Mouse (Mus musculus) neural tube, embryonic 15.5 days (tissue): ENCODE results near the gene Slc10a7. TPM values are rescaled to one million over a fixed set of nuclear protein-coding genes. Genes with fewer than 3 reads are reported as not detected.
"Not testable (repeated sequence)": the region's sequence is repeated elsewhere in the genome, so short reads cannot be mapped to it uniquely, and the experiment has no call there.

ENCODE experiments used
- ATAC-seq: fragments of 200-750 bp; cut with Nextera tagmentation; 2 replicates; pipeline ENCODE4 v1.8.0; 2017; ENCODE audit warnings: mild to moderate bottlenecking, moderate TSS enrichment, moderate library complexity; ENCODE audit not compliant: low FRiP score
- H3K27ac ChIP-seq: fragments of 300-500 bp; sonication (generic); replicated peaks from 2 replicates; pipeline ENCODE4 v1.5.1; 2015; ENCODE audit warnings: mild to moderate bottlenecking, inconsistent platforms
- H3K27me3 ChIP-seq: fragments of 300-500 bp; sonication (generic); replicated peaks from 2 replicates; pipeline ENCODE4 v1.6.1; 2015; ENCODE audit warnings: inconsistent platforms
- H3K36me3 ChIP-seq: fragments of 300-500 bp; sonication (generic); 2 replicates; pipeline ENCODE4 v1.6.1; 2015; ENCODE audit warnings: inconsistent platforms
- H3K4me1 ChIP-seq: fragments of 300-500 bp; sonication (generic); 2 replicates; pipeline ENCODE4 v1.6.1; 2015; ENCODE audit warnings: inconsistent platforms
- H3K4me2 ChIP-seq: fragments of 300-500 bp; sonication (generic); 2 replicates; pipeline ENCODE4 v1.6.1; 2015; ENCODE audit warnings: inconsistent platforms, mild to moderate bottlenecking, moderate library complexity
- H3K4me3 ChIP-seq: fragments of 300-500 bp; sonication (generic); replicated peaks from 2 replicates; pipeline ENCODE4 v1.5.1; 2015; ENCODE audit warnings: mild to moderate bottlenecking, inconsistent platforms
- H3K9ac ChIP-seq: fragments of 300-500 bp; sonication (generic); replicated peaks from 2 replicates; pipeline ENCODE4 v1.6.1; 2015; ENCODE audit warnings: mild to moderate bottlenecking, inconsistent platforms
- H3K9me3 ChIP-seq: fragments of 300-500 bp; sonication (generic); replicated peaks from 2 replicates; pipeline ENCODE4 v1.6.1; 2016; ENCODE audit warnings: inconsistent platforms
- WGBS: fragments of 180-500 bp; shearing (Covaris S2); methylation state at CpG from one replicate; pipeline ENCODE4 v1.1.7; 2015; ENCODE audit warnings: mixed read lengths; 5-methylcytosine and 5-hydroxymethylcytosine counted together
- polyA plus RNA-seq: library from polyadenylated mRNA; unstranded; fragments of >200 nt; fragmentation: Nextera tagmentation; extraction: Ambion mirVana; gene quantifications from 2 replicates; pipeline ENCODE4 v1.2.1, GENCODE M21; 2015

The Slc10a7 gene
- polyA plus RNA-seq, 1 experiment from 2014 or later, result 10.2 TPM

GRCm38 (mm10) chr8:78698331-78698741, 189.2 kb downstream of the Slc10a7 start:
- no peak overlapping the region for H3K4me2 ChIP-seq
- H3K27me3 ChIP-seq, result no peaks in the 10 kb centered on the region
- H3K36me3 ChIP-seq, result peaks cover 7% of the 10 kb centered on the region
- WGBS, result 95% methylated on average over 14 of the region's 14 CpGs
- ATAC-seq, result no peak
- no peak overlapping the region for H3K27ac ChIP-seq
- no peak overlapping the region for H3K9ac ChIP-seq
- peaks cover under 1% of the 10 kb centered on the region; the same call in 1 of the 2 replicates for H3K4me1 ChIP-seq
- H3K4me3 ChIP-seq, result no peak overlapping the region
- no peaks in the 10 kb centered on the region for H3K9me3 ChIP-seq

DNA sequence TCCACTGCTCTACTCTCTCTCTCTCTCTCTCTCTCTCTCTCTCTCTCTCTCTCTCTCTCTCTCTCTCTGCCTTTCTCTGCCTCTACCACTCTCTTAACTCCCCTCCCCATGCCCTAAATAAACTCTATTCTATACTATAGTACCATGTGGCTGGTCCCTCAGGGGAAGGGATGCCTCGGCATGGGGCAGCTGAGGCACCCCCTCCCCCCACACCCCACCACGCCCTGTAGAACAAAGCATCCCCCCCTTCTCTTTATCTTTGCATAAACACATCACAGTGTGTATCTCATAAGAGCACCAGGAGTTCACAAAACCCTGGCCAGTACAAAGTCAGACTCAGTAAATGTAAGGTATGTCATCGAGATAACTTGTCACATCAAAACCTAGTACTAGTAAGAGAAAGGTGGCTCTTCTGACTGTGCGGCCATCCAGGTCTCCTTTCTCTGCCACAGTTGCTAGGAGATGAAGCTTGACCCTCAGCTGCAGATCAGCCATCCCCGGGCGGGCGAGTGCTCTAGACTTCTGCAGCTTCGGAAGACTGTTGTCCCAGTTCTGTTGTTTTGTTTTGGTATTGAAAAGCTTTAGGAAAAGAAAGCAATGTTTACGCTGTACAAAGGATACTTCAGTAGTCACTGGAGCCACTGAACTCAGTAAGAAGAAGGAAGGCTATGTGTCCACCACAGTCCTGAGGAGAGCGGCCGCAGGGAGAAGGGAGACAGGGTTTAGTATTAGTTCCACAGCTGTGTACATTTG, 194.1 kb downstream of the Slc10a7 start:
- ATAC-seq, result no peak
- Histone ChIP-seq H3K9me3 (no peaks in the 10 kb centered on the region), H3K4me3 (no peak overlapping the region), H3K27ac (no peak overlapping the region), H3K36me3 (peaks cover 5% of the 10 kb centered on the region), H3K27me3 (no peaks in the 10 kb centered on the region), H3K9ac (no peak overlapping the region), H3K4me2 (no peak overlapping the region), H3K4me1 (peaks cover 5% of the 10 kb centered on the region; the same call in 1 of the 2 replicates)
- 42% methylated on average over 11 of the region's 11 CpGs for WGBS

DNA sequence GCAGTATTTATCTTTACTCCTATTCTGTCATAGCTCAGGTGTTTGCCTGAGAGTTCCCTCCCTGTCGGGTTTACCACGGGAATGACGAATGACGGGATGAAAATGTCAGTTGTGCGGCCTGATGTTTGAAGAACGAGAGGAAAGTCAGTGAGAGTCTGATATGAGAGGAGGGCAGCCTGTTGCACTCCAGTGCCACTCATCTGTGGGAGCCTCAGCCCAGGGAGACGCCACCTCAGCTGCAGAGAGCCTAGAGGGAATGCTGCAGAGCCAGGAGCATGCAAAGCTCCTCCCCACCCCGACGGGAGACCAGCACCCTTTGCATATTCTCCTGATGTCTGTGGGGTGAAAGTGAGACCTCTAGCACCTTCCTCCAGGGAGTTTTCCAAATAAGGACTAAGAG, 196.8 kb downstream of the Slc10a7 start:
- H3K9me3 ChIP-seq, result no peaks in the 10 kb centered on the region
- no peak overlapping the region for H3K4me3 ChIP-seq
- H3K4me2 ChIP-seq, result no peak overlapping the region
- peaks cover 5% of the 10 kb centered on the region; the same call in 1 of the 2 replicates for H3K4me1 ChIP-seq
- no peaks in the 10 kb centered on the region for H3K36me3 ChIP-seq
- H3K9ac ChIP-seq, result no peak overlapping the region
- 65% methylated on average over 9 of the region's 9 CpGs for WGBS
- H3K27me3 ChIP-seq, result no peaks in the 10 kb centered on the region
- no peak overlapping the region for H3K27ac ChIP-seq
- ATAC-seq, result no peak

DNA sequence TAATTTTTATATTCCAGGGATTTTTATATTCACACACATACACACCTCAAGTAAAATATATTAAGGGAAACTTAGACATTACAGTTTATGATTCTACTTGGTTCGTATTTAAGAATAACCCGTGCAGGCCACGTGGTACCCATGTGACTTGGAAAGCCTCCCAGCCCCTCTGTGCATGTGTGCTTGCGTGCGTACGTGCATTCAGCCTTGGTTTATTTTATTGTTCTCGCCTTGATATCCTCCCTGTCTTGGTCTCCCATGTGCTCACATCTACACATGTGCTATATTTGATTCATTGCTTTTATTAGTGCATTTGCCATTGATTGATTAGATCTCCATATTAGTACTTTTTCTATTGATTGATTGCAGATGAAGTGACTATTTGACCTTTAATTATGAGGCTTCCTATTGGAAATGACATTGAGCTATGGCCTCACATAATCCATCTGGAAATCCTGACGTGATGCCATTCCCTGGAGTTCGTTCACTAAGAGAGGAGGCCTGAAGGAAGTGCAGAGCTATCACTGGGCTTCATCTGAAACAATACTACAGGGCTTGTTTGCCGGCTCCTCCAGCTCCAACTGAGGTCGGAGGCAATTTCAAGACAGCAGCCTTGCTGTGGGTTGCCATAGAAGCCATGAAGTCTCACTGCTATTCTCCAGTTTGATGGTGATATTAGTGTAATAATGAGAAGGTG, 200.9 kb downstream of the Slc10a7 start:
- no peak for ATAC-seq
- H3K27me3 ChIP-seq, result no peaks in the 10 kb centered on the region
- 61% methylated on average over 11 of the region's 11 CpGs for WGBS
- H3K4me2 ChIP-seq, result no peak overlapping the region
- no peak overlapping the region for H3K4me3 ChIP-seq
- H3K9ac ChIP-seq, result no peak overlapping the region
- no peaks in the 10 kb centered on the region for H3K9me3 ChIP-seq
- no peaks in the 10 kb centered on the region for H3K4me1 ChIP-seq
- no peak overlapping the region for H3K27ac ChIP-seq
- H3K36me3 ChIP-seq, result no peaks in the 10 kb centered on the region

DNA sequence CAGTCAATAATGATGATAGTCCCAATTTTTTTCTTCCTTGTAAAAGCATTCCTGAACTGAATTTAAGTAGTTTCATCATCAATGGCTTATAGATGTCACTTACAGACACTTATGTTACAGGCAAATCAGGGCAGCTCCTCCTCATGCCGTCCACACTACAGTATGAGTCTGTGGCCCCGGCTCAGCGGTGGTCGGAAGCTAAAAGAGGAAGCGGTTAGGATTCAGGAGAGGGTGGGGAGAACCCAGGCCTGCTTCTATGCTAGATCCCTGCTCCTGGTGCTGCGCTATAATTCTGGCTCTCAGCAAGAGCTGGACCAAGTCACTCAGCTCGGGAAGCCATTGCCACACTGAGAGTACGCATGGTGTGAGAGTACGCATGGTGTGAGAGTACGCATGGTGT, 201.8 kb downstream of the Slc10a7 start:
- Histone ChIP-seq H3K4me3 (no peak overlapping the region), H3K27ac (no peak overlapping the region), H3K36me3 (no peaks in the 10 kb centered on the region), H3K4me2 (no peak overlapping the region), H3K9me3 (no peaks in the 10 kb centered on the region), H3K27me3 (no peaks in the 10 kb centered on the region), H3K4me1 (no peaks in the 10 kb centered on the region), H3K9ac (no peak overlapping the region)
- 92% methylated on average over 10 of the region's 10 CpGs for WGBS
- no peak for ATAC-seq

DNA sequence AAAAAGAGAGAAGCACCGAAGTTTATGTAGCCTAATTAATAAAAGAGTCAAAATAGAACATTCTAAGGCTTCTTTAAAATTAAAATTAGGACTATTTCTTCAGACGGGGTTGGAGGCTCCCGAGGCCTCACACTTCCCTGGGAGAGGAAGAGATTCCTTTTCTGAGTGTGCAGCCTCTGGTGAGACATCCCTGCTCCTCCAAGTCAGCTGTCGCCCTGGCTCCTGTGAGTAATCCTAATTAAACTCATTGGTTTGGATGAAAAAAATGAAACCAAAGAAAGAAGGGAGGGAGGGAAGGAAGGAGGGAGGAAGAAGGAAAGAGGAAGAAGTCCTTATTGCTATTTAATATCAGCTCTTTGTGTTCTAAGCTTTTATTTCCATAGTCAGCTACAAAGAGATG, 205.7 kb downstream of the Slc10a7 start:
- no peak for ATAC-seq
- no peak overlapping the region for H3K27ac ChIP-seq
- H3K9me3 ChIP-seq, result no peaks in the 10 kb centered on the region
- peaks cover 7% of the 10 kb centered on the region; the same call in 1 of the 2 replicates for H3K36me3 ChIP-seq
- H3K4me2 ChIP-seq, result no peak overlapping the region
- WGBS, result 73% methylated on average over 4 of the region's 4 CpGs
- no peaks in the 10 kb centered on the region for H3K27me3 ChIP-seq
- no peak overlapping the region for H3K4me3 ChIP-seq
- H3K4me1 ChIP-seq, result no peaks in the 10 kb centered on the region
- no peak overlapping the region for H3K9ac ChIP-seq

GRCm38 (mm10) chr8:78716546-78716945, 207.4 kb downstream of the Slc10a7 start:
- no peaks in the 10 kb centered on the region for H3K27me3 ChIP-seq
- H3K4me1 ChIP-seq, result no peaks in the 10 kb centered on the region
- 95% methylated on average over 7 of the region's 7 CpGs for WGBS
- no peak for ATAC-seq
- H3K4me3 ChIP-seq, result no peak overlapping the region
- no peak overlapping the region for H3K9ac ChIP-seq
- H3K4me2 ChIP-seq, result no peak overlapping the region
- H3K36me3 ChIP-seq, result peaks cover 7% of the 10 kb centered on the region; the same call in 1 of the 2 replicates
- no peak overlapping the region for H3K27ac ChIP-seq
- H3K9me3 ChIP-seq, result no peaks in the 10 kb centered on the region

DNA sequence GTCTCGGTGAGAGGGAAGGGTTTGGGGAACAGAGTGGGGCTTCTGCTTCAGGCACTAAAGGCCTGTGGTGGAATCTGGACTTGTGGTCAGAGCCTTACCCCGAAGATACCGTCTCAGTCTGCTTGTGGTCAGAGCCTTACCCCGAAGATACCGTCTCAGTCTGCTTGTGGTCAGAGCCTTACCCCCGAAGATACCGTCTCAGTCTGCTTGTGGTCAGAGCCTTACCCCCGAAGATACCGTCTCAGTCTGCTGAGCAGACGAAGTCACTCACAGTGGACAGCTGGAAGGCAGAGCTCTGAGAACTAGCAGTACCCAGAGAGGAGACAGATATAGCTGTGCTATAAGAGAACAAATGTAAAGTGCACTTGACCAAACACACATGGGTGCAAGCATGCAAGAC, 208.0 kb downstream of the Slc10a7 start:
- not testable (repeated sequence) for H3K27ac ChIP-seq, H3K36me3 ChIP-seq, ATAC-seq, H3K4me1 ChIP-seq, H3K4me2 ChIP-seq, H3K27me3 ChIP-seq, H3K4me3 ChIP-seq, H3K9me3 ChIP-seq, H3K9ac ChIP-seq
- 97% methylated on average over 10 of the region's 10 CpGs for WGBS

- Histone ChIP-seq H3K4me1 (no peaks in the 10 kb centered on the region), H3K4me2 (no peak overlapping the region), H3K4me3 (no peak overlapping the region), H3K9ac (no peak overlapping the region), H3K27ac (no peak overlapping the region), H3K9me3 (no peaks in the 10 kb centered on the region), H3K27me3 (no peaks in the 10 kb centered on the region), H3K36me3 (peaks cover 7% of the 10 kb centered on the region; the same call in 1 of the 2 replicates)
- no peak for ATAC-seq
- 73% methylated on average over 10 of the region's 10 CpGs for WGBS
These were observed 210.3 kb downstream of the Slc10a7 start for GRCm38 (mm10) chr8:78719279-78720040.

DNA sequence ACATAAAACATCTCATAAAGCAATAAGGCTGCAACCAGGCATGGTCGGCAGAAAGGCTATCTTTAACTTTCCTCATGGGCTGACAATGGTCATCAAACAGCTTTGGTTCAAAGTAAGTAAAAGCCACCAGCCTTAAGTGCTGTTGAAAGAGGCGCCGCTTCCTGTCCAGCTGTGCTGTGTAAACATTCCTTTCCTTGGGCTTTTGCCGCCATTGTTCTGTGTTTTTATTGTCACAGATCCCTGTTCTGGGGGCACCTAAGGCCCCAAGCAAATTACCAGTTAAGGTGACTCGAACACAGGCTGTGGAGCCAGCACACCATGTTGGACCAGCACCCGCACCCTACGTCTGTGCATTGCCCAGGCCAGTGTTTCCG, 210.9 kb downstream of the Slc10a7 start:
- no peak overlapping the region for H3K27ac ChIP-seq
- no peaks in the 10 kb centered on the region for H3K27me3 ChIP-seq
- H3K4me3 ChIP-seq, result no peak overlapping the region
- WGBS, result 44% methylated on average over 8 of the region's 8 CpGs
- peaks cover 7% of the 10 kb centered on the region; the same call in 1 of the 2 replicates for H3K36me3 ChIP-seq
- H3K4me2 ChIP-seq, result no peak overlapping the region
- ATAC-seq, result no peak
- no peak overlapping the region for H3K9ac ChIP-seq
- no peaks in the 10 kb centered on the region for H3K9me3 ChIP-seq
- H3K4me1 ChIP-seq, result no peaks in the 10 kb centered on the region

GRCm38 (mm10) chr8:78721576-78721975, 212.4 kb downstream of the Slc10a7 start:
- H3K27me3 ChIP-seq, result no peaks in the 10 kb centered on the region
- 92% methylated on average over 5 of the region's 5 CpGs for WGBS
- ATAC-seq, result no peak
- H3K4me2 ChIP-seq, result no peak overlapping the region
- no peak overlapping the region for H3K9ac ChIP-seq
- H3K36me3 ChIP-seq, result peaks cover 7% of the 10 kb centered on the region; the same call in 1 of the 2 replicates
- H3K4me1 ChIP-seq, result no peaks in the 10 kb centered on the region
- H3K4me3 ChIP-seq, result no peak overlapping the region
- H3K9me3 ChIP-seq, result no peaks in the 10 kb centered on the region
- no peak overlapping the region for H3K27ac ChIP-seq
